Mouse (Mus musculus) frontal cortex, postnatal 36 days (tissue): Measurements from ENCODE around the gene Baz2a.

Source experiments
- DNase-seq, 2 experiments: peaks; one replicate each; pipeline ENCODE4 v3.0.0; 2022; ENCODE audit warnings: low spot score in 2 of 2

Baz2a gene

GRCm38 (mm10) chr10:128175996-128176755, 84.8 kb downstream of the Baz2a start:
- peak; percentile 52 to 70 for DNase-seq

- DNase-seq, result no peak
These were observed 85.9 kb downstream of the Baz2a start for GRCm38 (mm10) chr10:128177316-128177715.
